Mouse (Mus musculus): ENCODE measurements around the gene Micu1. TPM values are rescaled to one million over a fixed set of nuclear protein-coding genes. Genes with fewer than 3 reads are reported as not detected.

Micu1 gene
- total RNA-seq, 1 experiment from 2014 or later = 32.8 TPM

DNA sequence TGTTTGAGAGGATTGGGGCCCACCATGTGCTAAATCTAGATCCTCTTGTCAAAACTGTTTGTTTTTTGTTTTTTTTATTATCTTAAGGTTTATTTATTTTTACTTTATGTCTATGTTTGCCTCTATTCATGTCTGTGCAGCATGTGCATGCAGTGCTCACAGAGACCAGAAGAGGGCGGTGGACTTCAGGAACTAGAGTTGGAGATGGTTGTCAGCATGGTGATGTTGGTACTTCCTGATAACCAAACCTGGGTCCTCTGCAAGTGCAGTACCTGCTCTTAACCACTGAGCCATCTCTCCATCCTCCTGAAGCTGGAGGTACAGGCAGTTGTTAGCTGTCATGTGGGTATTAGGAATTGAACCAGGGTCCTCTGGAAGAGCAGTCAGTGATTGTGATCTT, 8.0 kb downstream of the Micu1 start:
- ATAC-seq (replicated peaks; ENCODE audit: insufficient number of reproducible peaks, low FRiP score, low TSS enrichment, poor library complexity, severe bottlenecking) = peak; percentile 59; the same call in 1 of the 2 replicates

DNA sequence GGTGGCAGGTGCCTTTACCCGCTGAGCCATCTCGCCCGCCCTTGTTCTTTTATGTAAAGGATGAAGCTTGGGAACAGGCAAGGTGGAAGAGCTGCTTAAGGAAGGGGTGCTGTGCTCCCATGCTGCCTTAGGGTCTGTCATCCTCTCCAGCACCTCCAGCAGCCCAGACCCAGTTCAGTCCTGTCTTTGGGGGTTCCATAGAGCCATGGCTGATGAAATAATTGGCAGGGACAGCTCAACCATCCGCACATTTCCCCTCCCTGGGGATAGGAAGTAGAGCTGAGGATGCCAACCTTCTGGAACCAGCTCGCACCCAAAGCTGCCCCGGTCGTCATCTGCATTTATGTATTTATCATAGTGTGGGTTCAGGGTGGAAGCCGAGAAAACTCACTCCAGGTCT, 9.8 kb downstream of the Micu1 start:
- ATAC-seq (replicated peaks; ENCODE audit: insufficient number of reproducible peaks, low FRiP score, low TSS enrichment, poor library complexity, severe bottlenecking) = no peak

DNA sequence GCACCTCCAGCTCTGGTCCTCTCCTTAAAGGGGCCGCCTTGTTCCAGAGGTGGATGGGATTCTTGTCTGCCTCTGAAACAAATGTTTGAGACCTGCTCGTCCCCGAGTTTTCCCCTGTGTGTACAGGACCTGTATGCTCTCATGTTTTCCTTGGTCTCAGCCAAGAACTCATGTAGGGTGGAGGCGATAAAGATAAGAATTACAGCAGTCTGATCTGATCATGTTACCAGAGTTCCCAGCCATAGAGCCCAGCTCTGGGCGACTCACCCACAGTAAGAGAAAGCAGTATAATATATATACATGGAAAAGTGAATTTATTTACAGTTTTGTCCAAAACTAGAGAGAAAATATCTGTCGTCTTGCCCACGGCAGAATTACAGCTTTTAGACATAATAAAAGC, 17.7 kb downstream of the Micu1 start:
- no peak for ATAC-seq (replicated peaks; ENCODE audit: insufficient number of reproducible peaks, low FRiP score, low TSS enrichment, poor library complexity, severe bottlenecking)

DNA sequence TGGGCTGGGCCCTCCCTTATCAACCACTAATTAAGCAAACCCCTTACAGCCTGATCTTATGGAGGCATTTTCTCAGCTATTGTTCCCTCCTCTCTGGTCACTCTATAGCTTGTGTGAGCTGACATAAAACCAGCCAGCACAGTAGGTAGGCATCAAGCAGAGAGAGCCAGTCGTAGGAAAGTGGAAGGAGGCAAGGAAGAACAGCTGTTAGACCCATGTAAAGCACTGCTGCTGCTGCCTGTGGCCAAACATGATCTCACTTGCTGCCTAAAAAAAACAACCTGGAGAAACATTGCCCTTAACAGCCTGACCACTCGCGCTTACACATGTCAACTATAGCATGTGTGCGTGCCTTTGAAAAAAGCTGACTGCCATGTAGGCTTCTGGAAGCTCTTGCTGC, 19.3 kb downstream of the Micu1 start:
- ATAC-seq (replicated peaks; ENCODE audit: insufficient number of reproducible peaks, low FRiP score, low TSS enrichment, poor library complexity, severe bottlenecking) = no peak

DNA sequence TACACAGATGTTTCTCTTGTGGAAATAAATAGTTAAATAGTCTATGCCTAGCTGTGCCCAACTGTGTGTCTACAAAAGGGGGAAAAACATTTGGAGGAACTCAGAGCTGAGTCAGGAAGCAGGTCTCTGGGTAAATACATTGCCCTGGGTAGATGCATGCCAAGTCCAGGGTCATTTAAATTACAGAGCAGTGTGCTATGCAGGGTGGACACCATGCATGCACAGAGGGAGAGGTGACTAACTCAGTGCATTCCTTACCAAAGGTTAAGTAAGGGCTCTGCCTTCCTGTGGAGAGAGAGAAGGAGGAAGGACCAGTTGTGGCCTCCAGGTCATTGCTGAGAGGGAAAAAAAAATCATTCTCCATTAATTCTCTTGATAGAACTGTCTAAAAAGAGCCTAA, 22.4 kb downstream of the Micu1 start:
- no peak for ATAC-seq (replicated peaks; ENCODE audit: insufficient number of reproducible peaks, low FRiP score, low TSS enrichment, poor library complexity, severe bottlenecking)

DNA sequence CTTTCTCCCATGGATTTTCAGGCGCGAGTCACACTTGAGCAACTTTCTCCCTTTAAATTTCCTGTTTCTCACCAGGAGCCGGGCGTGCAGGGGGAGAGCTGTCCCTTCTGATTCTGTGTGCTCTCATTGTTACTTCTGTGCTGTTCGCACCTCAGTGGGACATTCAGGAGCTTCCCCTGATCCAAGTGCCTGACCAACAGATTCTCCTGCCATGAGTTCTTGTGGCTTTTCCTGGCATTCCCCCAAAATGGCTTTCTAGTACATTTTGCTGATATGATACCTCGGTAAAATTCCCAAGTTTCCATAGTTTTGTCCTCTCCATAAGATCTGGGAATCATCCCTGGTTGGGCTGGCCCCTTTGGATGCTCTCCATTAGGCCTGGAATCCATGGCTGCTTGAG, 25.0 kb downstream of the Micu1 start:
- ATAC-seq (replicated peaks; ENCODE audit: insufficient number of reproducible peaks, low FRiP score, low TSS enrichment, poor library complexity, severe bottlenecking) = no peak

DNA sequence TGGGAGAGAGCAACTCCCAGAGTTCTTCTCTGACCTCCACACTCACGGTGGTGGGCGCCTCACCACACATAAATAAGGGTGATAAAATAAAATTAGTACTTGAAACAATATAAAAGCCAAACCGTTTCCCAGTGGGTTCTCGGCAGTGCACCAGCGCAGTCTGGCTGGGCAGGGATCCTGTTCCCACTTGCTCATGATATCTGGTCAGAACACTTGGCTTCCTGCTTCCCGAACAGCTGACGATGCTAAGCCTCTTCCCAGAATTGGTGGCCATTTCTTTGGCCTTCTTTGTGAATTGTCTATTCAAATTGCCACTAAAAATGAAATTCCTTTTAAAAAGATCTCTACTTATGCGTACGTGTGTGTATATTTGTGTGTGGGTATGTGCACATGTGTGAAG, 27.0 kb downstream of the Micu1 start:
- no peak for ATAC-seq (replicated peaks; ENCODE audit: insufficient number of reproducible peaks, low FRiP score, low TSS enrichment, poor library complexity, severe bottlenecking)

DNA sequence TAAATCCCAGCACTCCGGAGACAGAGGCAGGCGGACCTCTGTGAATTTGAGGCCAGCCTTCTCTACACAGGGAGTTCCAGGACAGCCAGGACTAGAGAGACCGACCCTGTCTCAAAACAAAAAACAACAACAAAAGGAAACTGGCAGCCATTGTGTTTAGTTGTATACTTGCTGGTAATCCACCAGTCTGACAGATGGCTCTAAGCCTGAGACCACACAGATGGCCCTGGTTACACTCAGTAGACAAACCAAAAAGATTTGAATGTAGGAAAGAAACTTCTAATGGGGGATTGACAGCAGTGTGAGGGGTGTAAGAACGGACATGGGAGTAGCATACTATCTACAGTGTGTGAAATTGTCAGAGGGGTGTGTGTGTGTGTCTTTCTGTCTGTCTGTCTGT, 27.6 kb downstream of the Micu1 start:
- no peak for ATAC-seq (replicated peaks; ENCODE audit: insufficient number of reproducible peaks, low FRiP score, low TSS enrichment, poor library complexity, severe bottlenecking)

DNA sequence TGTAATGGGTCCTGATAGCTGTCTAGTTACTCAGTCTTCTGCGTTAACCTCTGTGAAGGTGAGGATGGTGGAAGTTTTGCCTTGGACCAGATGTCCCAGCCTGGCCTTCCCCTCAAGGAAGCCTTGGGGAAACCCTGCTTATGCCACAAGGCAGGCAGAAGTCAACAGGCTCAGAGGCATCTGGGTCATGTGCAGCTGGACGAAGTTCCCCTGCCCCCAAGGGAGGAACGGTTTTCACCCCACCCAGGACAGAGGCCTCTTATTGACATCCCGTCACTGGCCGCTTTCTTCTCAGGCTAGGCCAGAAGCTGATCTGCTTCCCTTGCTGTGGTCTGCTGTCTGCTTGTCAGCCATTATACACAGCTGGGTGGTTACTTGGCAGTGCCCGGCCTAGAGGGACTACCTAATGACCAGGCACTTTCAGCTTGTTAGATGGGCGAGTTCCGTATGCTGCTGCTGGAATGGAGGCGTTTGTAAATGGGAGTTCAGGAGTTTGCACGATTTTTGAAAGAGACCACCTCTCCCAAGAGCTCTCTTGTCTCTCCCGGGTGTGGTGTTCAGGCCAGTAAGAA, 33.8 kb downstream of the Micu1 start:
- 0 out of 2 replicates have a peak, but pooled peaks have one; percentile 31 for ATAC-seq (replicated peaks; ENCODE audit: insufficient number of reproducible peaks, low FRiP score, low TSS enrichment, poor library complexity, severe bottlenecking)

DNA sequence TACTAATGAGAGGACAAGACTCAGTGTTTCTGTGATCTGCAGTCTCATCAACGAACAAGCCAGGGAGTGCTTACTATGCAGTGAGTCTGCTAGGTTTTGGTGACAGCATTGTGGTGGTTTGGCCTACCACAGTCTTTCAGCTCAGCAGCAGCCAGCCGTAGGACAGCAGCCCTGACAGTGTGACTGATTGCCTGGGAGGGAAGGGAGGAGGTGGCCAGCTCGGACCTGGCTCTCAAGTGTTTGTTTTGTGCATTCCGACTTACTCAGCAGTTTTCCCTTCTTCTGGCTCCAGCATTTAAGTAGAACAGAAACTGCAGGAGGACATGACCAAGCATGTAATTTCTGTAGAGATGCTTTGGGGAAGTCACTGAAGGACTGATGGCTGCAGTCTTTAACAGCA, 39.2 kb downstream of the Micu1 start:
- ATAC-seq (replicated peaks; ENCODE audit: insufficient number of reproducible peaks, low FRiP score, low TSS enrichment, poor library complexity, severe bottlenecking) = no peak

DNA sequence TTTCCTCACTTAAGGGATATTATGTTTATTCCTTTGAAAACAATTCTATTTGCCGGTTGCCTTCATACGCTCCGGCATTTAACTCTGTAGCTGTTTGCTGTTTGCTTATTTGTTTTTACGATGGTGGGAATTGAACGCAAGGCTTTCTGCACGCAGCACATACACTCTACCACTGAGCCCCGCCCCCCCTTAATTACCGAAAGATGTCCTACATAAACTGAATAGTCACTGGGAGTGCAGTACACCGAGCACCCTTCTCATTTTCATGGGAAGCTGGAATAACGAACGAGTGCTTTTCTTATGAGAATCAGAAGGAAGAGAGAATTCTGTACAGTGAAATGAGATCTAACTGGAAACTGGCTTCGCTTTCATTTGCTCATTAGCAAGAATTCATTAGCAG, 41.1 kb downstream of the Micu1 start:
- no peak for ATAC-seq (replicated peaks; ENCODE audit: insufficient number of reproducible peaks, low FRiP score, low TSS enrichment, poor library complexity, severe bottlenecking)

DNA sequence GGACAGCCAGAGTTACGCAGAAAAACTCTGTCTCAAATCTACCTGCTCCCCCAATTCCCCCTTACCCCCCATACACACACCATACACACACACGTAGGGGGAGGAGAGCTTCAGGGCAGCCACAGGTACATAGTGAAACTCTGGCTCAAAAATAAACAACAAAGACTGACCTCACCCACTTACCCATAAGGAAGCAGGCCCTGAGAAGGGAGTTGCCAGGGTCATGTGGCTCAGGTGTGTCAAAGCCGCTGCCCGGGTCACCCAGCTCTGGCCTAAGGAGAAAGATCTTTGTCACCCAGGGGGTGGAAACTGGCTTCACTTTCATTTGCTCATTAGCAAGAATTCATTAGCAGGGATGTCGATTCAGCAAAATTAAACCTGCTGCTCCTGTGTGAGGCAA, 41.7 kb downstream of the Micu1 start:
- ATAC-seq (replicated peaks; ENCODE audit: insufficient number of reproducible peaks, low FRiP score, low TSS enrichment, poor library complexity, severe bottlenecking) = no peak

DNA sequence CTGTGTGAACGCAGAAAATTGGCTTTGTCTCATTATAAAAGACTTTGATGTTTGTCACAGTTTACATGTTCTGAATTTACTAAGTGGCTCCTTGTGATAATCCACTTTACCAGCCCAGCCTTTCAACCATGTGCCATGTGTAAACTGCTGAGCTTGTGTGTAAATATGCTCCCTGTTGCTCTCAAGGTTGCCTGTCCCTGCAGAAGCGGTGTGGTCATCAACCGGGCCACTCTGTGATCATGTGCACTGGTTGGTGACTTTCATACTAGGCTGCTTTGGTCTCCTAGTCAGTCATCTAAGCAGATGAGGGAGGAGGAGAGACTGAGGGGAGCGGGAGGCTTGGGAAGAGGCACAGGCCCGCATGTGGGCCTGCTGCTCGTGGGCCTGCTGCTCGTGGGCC, 45.1 kb downstream of the Micu1 start:
- ATAC-seq (replicated peaks; ENCODE audit: insufficient number of reproducible peaks, low FRiP score, low TSS enrichment, poor library complexity, severe bottlenecking) = no peak

DNA sequence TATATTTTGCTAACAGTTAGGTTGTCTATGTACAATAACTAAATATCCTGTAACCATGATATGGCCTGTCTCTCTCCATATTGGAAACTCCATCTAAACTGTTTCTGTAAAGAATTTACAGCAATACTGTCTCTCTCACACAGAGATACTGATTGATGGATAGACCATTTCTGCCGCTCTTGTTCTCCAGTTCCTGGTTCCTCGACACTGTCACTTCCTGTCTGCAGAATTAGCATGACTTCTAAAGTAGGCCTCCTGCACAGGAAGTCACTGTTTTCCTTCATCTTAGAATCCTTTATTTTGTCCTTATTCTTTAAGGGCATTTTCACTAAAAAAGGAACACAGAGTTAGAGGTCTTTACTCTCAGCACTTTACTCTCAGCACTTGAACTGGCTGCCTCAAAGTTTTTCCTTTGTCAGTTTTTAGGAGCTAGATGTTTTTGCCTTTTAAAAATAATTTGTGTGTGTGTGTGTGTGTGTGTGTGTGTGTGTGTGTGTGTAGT, 46.5 kb downstream of the Micu1 start:
- ATAC-seq (replicated peaks; ENCODE audit: insufficient number of reproducible peaks, low FRiP score, low TSS enrichment, poor library complexity, severe bottlenecking) = no peak

DNA sequence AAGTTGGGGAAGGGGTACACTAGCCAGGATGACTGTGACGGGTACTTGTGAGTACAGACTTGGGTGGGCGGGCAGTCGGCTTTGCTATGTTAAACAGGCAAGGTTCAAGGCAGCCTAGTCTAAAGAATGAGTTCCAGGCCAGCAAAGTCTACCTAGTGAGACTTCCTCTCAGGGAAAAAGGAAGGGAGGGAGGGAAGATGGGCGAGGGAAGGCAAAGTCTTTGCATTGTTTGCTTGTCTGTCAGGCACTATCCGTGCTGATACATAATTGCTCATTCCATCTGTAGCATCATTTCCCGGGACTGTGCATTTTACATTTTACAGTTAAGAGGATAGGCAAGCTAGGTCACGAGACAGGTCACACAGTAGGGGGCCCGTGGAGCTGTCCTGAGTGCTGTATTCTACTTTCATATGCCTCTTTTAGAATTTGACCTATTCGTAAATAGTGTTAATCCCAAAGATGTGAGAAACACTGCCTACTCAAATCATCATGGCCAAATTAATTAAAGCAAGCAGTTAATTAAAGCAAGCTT, 51.3 kb downstream of the Micu1 start:
- no peak for ATAC-seq (replicated peaks; ENCODE audit: insufficient number of reproducible peaks, low FRiP score, low TSS enrichment, poor library complexity, severe bottlenecking)

DNA sequence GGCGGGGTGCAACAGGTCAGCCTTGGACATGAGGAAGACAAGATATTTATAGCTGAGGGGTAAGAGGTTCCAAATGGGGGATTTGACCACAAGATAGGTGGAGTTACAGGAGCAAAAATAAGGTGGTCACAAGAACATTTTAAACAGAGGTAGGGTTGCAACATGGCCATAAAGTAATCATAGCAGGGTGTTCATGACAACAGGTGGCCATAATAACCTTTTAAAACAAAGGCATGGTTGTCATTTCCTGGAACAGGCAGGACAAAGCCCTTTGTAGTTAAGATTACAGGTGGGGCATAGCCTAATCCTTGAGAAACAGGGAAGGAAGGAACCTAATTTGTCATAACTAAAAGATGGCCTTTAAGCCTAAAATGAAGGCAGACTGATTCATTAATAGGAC, 51.8 kb downstream of the Micu1 start:
- no peak for ATAC-seq (replicated peaks; ENCODE audit: insufficient number of reproducible peaks, low FRiP score, low TSS enrichment, poor library complexity, severe bottlenecking)

DNA sequence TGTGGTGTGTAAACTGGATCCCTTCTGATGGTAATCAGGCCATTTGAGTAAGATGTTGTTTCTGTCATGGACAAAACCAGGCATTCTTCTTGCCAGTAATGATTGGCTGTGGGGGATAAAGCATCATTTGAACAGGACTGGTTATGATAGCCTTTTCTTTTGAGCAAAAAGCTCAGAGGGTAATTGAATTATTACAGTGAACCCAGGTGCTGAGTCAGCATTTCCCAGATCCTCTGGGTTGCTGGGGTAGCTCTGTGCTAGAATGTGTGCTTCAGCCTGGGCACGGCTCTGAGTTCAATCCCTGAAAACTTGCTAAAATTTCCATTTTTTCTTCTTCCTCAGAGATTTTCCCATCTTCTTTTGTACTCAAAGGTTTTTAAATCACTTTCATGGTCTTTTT, 52.6 kb downstream of the Micu1 start:
- ATAC-seq (replicated peaks; ENCODE audit: insufficient number of reproducible peaks, low FRiP score, low TSS enrichment, poor library complexity, severe bottlenecking) = no peak

DNA sequence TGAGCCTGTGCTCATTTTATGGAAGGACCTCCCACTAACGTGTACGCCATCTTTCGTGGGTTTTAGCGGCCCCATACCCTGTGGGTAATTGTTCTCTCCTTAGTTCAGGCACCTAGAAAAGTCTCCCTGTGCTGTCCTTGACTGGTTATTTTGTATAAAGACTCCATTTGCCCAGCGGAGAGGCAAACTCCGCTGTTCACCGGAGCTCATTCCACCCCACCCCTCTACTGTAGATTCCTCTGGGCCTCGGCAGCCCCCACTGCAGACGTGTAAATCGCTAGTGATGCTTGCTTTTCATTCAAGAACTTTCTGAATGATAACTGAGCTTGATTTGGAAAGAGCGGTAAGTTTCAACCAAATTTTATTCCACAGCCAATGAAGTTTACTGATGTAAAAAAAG, 53.4 kb downstream of the Micu1 start:
- ATAC-seq (replicated peaks; ENCODE audit: insufficient number of reproducible peaks, low FRiP score, low TSS enrichment, poor library complexity, severe bottlenecking) = no peak

DNA sequence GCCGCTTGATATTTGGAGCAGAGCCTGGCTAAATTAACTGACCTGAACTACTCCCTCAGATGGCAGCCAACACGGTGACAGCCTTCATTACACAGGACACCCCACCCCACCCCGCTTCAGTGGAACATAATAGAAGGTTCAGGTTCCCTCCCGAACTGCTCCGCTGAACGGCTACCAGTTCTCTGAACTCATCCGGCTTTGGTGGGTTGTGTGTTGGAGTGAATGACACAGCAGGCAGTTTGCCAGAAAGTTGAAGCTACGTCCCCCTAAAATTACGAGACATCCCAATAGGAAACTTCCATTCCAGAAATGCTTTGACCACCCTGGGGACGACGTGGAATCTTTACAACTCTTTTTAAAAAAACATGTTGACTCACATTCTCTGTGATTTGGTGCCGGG, 53.8 kb downstream of the Micu1 start:
- no peak for ATAC-seq (replicated peaks; ENCODE audit: insufficient number of reproducible peaks, low FRiP score, low TSS enrichment, poor library complexity, severe bottlenecking)

DNA sequence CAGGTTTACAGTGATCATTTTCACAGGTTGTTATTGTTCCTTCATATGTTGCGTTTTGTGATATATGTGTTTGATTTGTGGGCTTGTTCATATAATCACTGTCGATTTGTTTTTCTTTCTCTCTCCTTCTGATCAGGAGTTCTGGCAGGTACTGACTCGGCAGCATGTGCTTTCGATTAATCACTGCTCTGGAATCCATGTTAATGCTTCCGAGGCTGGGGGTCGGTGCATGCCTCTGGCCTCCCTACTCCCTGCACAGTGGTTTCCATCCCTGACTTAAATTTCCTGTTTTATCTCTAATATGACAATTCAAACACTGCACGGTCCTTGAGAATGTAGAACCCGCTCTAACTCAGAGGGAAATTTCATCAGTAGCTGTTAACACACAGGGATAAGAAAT, 54.3 kb downstream of the Micu1 start:
- no peak for ATAC-seq (replicated peaks; ENCODE audit: insufficient number of reproducible peaks, low FRiP score, low TSS enrichment, poor library complexity, severe bottlenecking)

DNA sequence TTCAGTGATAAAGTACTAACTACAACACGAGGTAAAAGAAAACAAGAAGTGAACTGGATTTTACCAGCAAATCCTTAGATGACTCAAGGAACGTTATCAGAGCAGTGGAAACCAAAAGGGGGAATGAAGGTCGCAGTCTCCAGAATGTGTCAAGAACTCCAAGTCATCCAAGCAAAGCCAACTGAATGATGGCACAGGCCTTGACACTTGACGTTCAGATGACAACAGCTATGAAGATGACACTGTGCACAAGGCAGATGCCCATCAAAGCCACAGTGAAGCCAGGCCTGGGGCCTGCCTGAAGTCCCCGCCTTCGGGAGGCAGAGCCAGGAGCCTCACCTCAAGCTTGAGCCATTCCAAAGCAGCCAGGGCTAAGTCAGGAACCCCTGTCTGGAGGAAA, 62.5 kb downstream of the Micu1 start:
- no peak for ATAC-seq (replicated peaks; ENCODE audit: insufficient number of reproducible peaks, low FRiP score, low TSS enrichment, poor library complexity, severe bottlenecking)

Measured in monocyte, adult 5-6 weeks (primary cell).